Mouse (Mus musculus) liver, postnatal 0 days (tissue): ENCODE measurements around the gene Doc2a. TPM values are rescaled to one million over a fixed set of nuclear protein-coding genes. Genes with fewer than 3 reads are reported as not detected.

Experiments
- ATAC-seq: fragments of 200-750 bp; cut with Nextera tagmentation; 2 replicates; pipeline ENCODE4 v1.8.0; 2017; ENCODE audit warnings: mild to moderate bottlenecking, moderate library complexity
- DNase-seq: peaks from one replicate; pipeline ENCODE4 v3.0.0-alpha.2; 2016
- H3K27ac ChIP-seq: fragments of 300-500 bp; sonication (generic); 2 replicates; pipeline ENCODE4 v1.5.1; 2014; ENCODE audit warnings: antibody characterized with exemption, moderate library complexity, mild to moderate bottlenecking, low read depth
- H3K27me3 ChIP-seq: fragments of 300-500 bp; sonication (generic); 2 replicates; pipeline ENCODE4 v1.6.1; 2014; ENCODE audit warnings: low read length, control low read depth, mixed read lengths; ENCODE audit not compliant: insufficient read depth
- H3K36me3 ChIP-seq: fragments of 300-500 bp; sonication (generic); replicated peaks from 2 replicates; pipeline ENCODE4 v1.6.1; 2014; ENCODE audit warnings: mild to moderate bottlenecking, control low read depth, low read length, moderate library complexity, mixed read lengths; ENCODE audit not compliant: insufficient read depth
- H3K4me1 ChIP-seq: fragments of 300-500 bp; sonication (generic); 2 replicates; pipeline ENCODE4 v1.6.1; 2014; ENCODE audit warnings: antibody characterized with exemption, mild to moderate bottlenecking, control low read depth; ENCODE audit not compliant: insufficient read depth
- H3K4me2 ChIP-seq: fragments of 300-500 bp; sonication (generic); 2 replicates; pipeline ENCODE4 v1.6.1; 2014; ENCODE audit warnings: low read depth, mild to moderate bottlenecking, low read length, moderate library complexity, mixed read lengths
- H3K4me3 ChIP-seq: fragments of 300-500 bp; sonication (generic); 2 replicates; pipeline ENCODE4 v1.5.1; 2014; ENCODE audit warnings: low read depth, low read length
- H3K9ac ChIP-seq: fragments of 300-500 bp; sonication (generic); replicated peaks from 2 replicates; pipeline ENCODE4 v1.6.1; 2014; ENCODE audit warnings: mild to moderate bottlenecking, moderate library complexity
- H3K9me3 ChIP-seq: fragments of 300-500 bp; sonication (generic); 2 replicates; pipeline ENCODE4 v1.6.1; 2016; ENCODE audit warnings: mild to moderate bottlenecking, control low read depth, low read length, mixed read lengths
- CTCF ChIP-seq: sonication (generic); IDR thresholded peaks from 2 replicates; pipeline ENCODE4 v1.5.1; 2016; ENCODE audit warnings: antibody characterized with exemption, low read depth
- EP300 ChIP-seq: IDR thresholded peaks from 2 replicates; pipeline ENCODE4 v1.6.1; 2016; ENCODE audit warnings: antibody characterized with exemption, low read depth, mild to moderate bottlenecking
- WGBS: fragments of 180-500 bp; shearing (Covaris S2); extraction: QIAGEN DNeasy Blood & Tissue Kit; methylation state at CpG from one replicate; pipeline ENCODE4 v1.1.7; 2014; ENCODE audit not compliant: insufficient replicate concordance; 5-methylcytosine and 5-hydroxymethylcytosine counted together
- polyA plus RNA-seq: library from polyadenylated mRNA; unstranded; fragments of >200 nt; fragmentation: Nextera tagmentation; extraction: Ambion mirVana; gene quantifications from 2 replicates; pipeline ENCODE4 v1.2.1, GENCODE M21; 2015

The Doc2a gene
- polyA plus RNA-seq, 1 experiment from 2014 or later: not detected

- WGBS: 17% methylated on average over 7 of the region's 7 CpGs
- ATAC-seq (peak; percentile 63), DNase-seq (peak; percentile 85)
- H3K9ac ChIP-seq: no peak overlapping the region
- no peaks in the 10 kb centered on the region for H3K9me3 ChIP-seq
- peaks cover 33% of the 10 kb centered on the region for H3K27me3 ChIP-seq
- no peaks in the 10 kb centered on the region for H3K4me1 ChIP-seq
- no peak overlapping the region for H3K4me3 ChIP-seq
- no peaks in the 10 kb centered on the region for H3K36me3 ChIP-seq
- no peak overlapping the region for H3K4me2 ChIP-seq
- TF ChIP-seq CTCF (peak; percentile 96), EP300 (no peak)
- no peak overlapping the region for H3K27ac ChIP-seq
Observed at GRCm38 (mm10) chr7:126821835-126822511, 25.2 kb upstream of the Doc2a start.

GRCm38 (mm10) chr7:126822741-126823140 is 24.5 kb upstream of the Doc2a start:
- DNase-seq (no peak), ATAC-seq (0 out of 2 replicates have a peak, but pooled peaks have one; percentile 2)
- Histone ChIP-seq H3K9ac (no peak overlapping the region), H3K27me3 (peaks cover 33% of the 10 kb centered on the region), H3K9me3 (no peaks in the 10 kb centered on the region), H3K36me3 (no peaks in the 10 kb centered on the region), H3K27ac (no peak overlapping the region), H3K4me2 (no peak overlapping the region), H3K4me3 (no peak overlapping the region), H3K4me1 (no peaks in the 10 kb centered on the region)
- TF ChIP-seq EP300 (no peak), CTCF (no peak)
- 45% methylated on average over 9 of the region's 9 CpGs for WGBS

- no peak for DNase-seq
- H3K27me3 ChIP-seq: peaks cover 33% of the 10 kb centered on the region
- H3K9me3 ChIP-seq: no peaks in the 10 kb centered on the region
- no peaks in the 10 kb centered on the region for H3K36me3 ChIP-seq
- ATAC-seq: no peak
- 6% methylated on average over 17 of the region's 19 CpGs for WGBS
- H3K4me3 ChIP-seq: no peak overlapping the region
- TF ChIP-seq EP300 (no peak), CTCF (no peak)
- no peak overlapping the region for H3K27ac ChIP-seq
- H3K9ac ChIP-seq: no peak overlapping the region
- H3K4me2 ChIP-seq: no peak overlapping the region
- H3K4me1 ChIP-seq: no peaks in the 10 kb centered on the region
Observed at GRCm38 (mm10) chr7:126823202-126823711, 24.0 kb upstream of the Doc2a start.

- no peak overlapping the region for H3K4me2 ChIP-seq
Observed at GRCm38 (mm10) chr7:126823940-126824339, 23.3 kb upstream of the Doc2a start.

GRCm38 (mm10) chr7:126825403-126825802 is 21.8 kb upstream of the Doc2a start:
- Histone ChIP-seq H3K4me3 (no peak overlapping the region), H3K9ac (no peak overlapping the region), H3K4me1 (no peaks in the 10 kb centered on the region), H3K36me3 (no peaks in the 10 kb centered on the region), H3K27ac (no peak overlapping the region), H3K27me3 (peaks cover 37% of the 10 kb centered on the region), H3K9me3 (no peaks in the 10 kb centered on the region), H3K4me2 (no peak overlapping the region)
- WGBS: 20% methylated on average over 8 of the region's 8 CpGs
- ATAC-seq (no peak), DNase-seq (peak; percentile 53)
- no peak for TF ChIP-seq CTCF
- TF ChIP-seq EP300: no peak

More at GRCm38 (mm10) chr7:126823940-126824339, 23.3 kb upstream of the Doc2a start:
- ATAC-seq (no peak), DNase-seq (no peak)
- 19% methylated on average over 10 of the region's 10 CpGs for WGBS
- no peaks in the 10 kb centered on the region for H3K36me3 ChIP-seq
- no peaks in the 10 kb centered on the region for H3K4me1 ChIP-seq
- no peak overlapping the region for H3K9ac ChIP-seq
- H3K27ac ChIP-seq: no peak overlapping the region
- peaks cover 37% of the 10 kb centered on the region for H3K27me3 ChIP-seq
- H3K4me3 ChIP-seq: no peak overlapping the region
- H3K9me3 ChIP-seq: no peaks in the 10 kb centered on the region
- no peak for TF ChIP-seq EP300
- TF ChIP-seq CTCF: no peak

GRCm38 (mm10) chr7:126825952-126826351 is 21.3 kb upstream of the Doc2a start:
- no peaks in the 10 kb centered on the region for H3K36me3 ChIP-seq
- H3K9ac ChIP-seq: no peak overlapping the region
- H3K27ac ChIP-seq: no peak overlapping the region
- no peaks in the 10 kb centered on the region for H3K4me1 ChIP-seq
- no peak for TF ChIP-seq CTCF
- no peak overlapping the region for H3K4me3 ChIP-seq
- H3K27me3 ChIP-seq: peaks cover 37% of the 10 kb centered on the region
- no peak for ATAC-seq
- no peak overlapping the region for H3K4me2 ChIP-seq
- 62% methylated on average over 5 of the region's 5 CpGs for WGBS
- DNase-seq: no peak
- no peaks in the 10 kb centered on the region for H3K9me3 ChIP-seq
